14 mouse cellular contexts compared by ENCODE assay signal in genomic region chr17:6008590-6008989, GRCm38 (mm10).
DNase-seq lines count a peak whose midpoint lies in the region; ATAC-seq and TF ChIP-seq lines count a peak whose summit lies in the region.
"Had no signal": no experiment of that assay in that cellular context is flagged by ENCODE, and none has a peak within 500 bp of the region (broad histone marks: within the 10 kb centered on the region; RNA-seq: fewer than 3 reads in every experiment).

No protein-coding gene starts in this region.

- H3K27me3 ChIP-seq in heart, postnatal 0 days (ENCODE audit: control insufficient read depth, insufficient read depth, low read length): no peaks in the 10 kb centered on the region
- no peaks in the 10 kb centered on the region for H3K27me3 ChIP-seq in splenic B cell, adult 2 months (ENCODE audit: control insufficient read depth, insufficient read depth, low read length, poor library complexity, severe bottlenecking)
- H3K27me3 ChIP-seq: embryonic facial prominence, embryonic 13.5 days; hindbrain, embryonic 15.5 days had no signal

- H3K9me3 ChIP-seq in heart, postnatal 0 days (replicated peaks; ENCODE audit: control insufficient read depth, low read length): no peaks in the 10 kb centered on the region
- H3K9me3 ChIP-seq: embryonic facial prominence, embryonic 13.5 days; heart, embryonic 10.5 days; hindbrain, embryonic 15.5 days had no signal

- DNase-seq in heart, postnatal 0 days (ENCODE audit: low spot score): no peak
- DNase-seq in heart, adult 9 months (ENCODE audit: low spot score in 2 of 2): no peak
- peak; percentile 44 to 50 for DNase-seq in lung, postnatal 4 days
- DNase-seq in splenic B cell, adult 2 months (ENCODE audit: low read depth, low spot score): peak; percentile 79
- no peak for DNase-seq in spleen, postnatal 4 days (ENCODE audit: low spot score in 2 of 2)
- DNase-seq in thymus, postnatal 10 days (ENCODE audit: low spot score in 2 of 2): no peak
- DNase-seq in layer of hippocampus, postnatal 36 days: no peak
- DNase-seq: cerebellum, postnatal 10 days; forebrain, postnatal 0 days; kidney, postnatal 10 days had no signal

- H3K4me1 ChIP-seq in heart, postnatal 0 days (ENCODE audit: control insufficient read depth, insufficient read depth): peaks cover 37% of the 10 kb centered on the region
- H3K4me1 ChIP-seq in bone marrow macrophage, adult 2 months (ENCODE audit: control insufficient read depth, insufficient read depth, low read length): peaks cover 43% of the 10 kb centered on the region

- 49% methylated on average over 11 of the region's 11 CpGs for WGBS in heart, postnatal 0 days

- TF ChIP-seq POLR2A in bone marrow macrophage, adult 2 months (IDR thresholded peaks at IDR 0.05; ENCODE audit: borderline replicate concordance, low read depth, low read length): no peak

- TF ChIP-seq EP300 in heart, postnatal 0 days (IDR thresholded peaks at IDR 0.05; ENCODE audit: low read depth): no peak

- peaks cover 29% of the 10 kb centered on the region for H3K36me3 ChIP-seq in heart, postnatal 0 days (replicated peaks; ENCODE audit: control insufficient read depth, insufficient read depth, low read length)
- no peaks in the 10 kb centered on the region for H3K36me3 ChIP-seq in splenic B cell, adult 2 months (ENCODE audit: control insufficient read depth, insufficient read depth, low read length, poor library complexity, severe bottlenecking)
- H3K36me3 ChIP-seq: hindbrain, embryonic 15.5 days had no signal

- no peak overlapping the region for H3K4me3 ChIP-seq in heart, postnatal 0 days (ENCODE audit: low read depth, low read length)
- no peak overlapping the region; the same call in 1 of the 2 replicates for H3K4me3 ChIP-seq in bone marrow macrophage, adult 2 months (ENCODE audit: insufficient read depth, low read length)
- H3K4me3 ChIP-seq: embryonic facial prominence, embryonic 13.5 days; heart, embryonic 10.5 days; hindbrain, embryonic 15.5 days had no signal

- ATAC-seq in heart, postnatal 0 days (ENCODE audit: insufficient read depth, low read depth): no peak
- ATAC-seq: forebrain, postnatal 0 days had no signal

- no peak for TF ChIP-seq CTCF in heart, postnatal 0 days (IDR thresholded peaks at IDR 0.05; ENCODE audit: low read depth)
- TF ChIP-seq CTCF in bone marrow macrophage, adult 2 months (IDR thresholded peaks at IDR 0.05; ENCODE audit: low read depth, low read length): no peak

- no peak overlapping the region for H3K9ac ChIP-seq in heart, postnatal 0 days (replicated peaks; ENCODE audit: low read depth, low read length)
- H3K9ac ChIP-seq: embryonic facial prominence, embryonic 13.5 days; forebrain, postnatal 0 days; hindbrain, embryonic 15.5 days had no signal

- H3K4me2 ChIP-seq in heart, postnatal 0 days (ENCODE audit: low read depth, low read length): no peak overlapping the region
- H3K4me2 ChIP-seq: embryonic facial prominence, embryonic 13.5 days; hindbrain, embryonic 15.5 days had no signal

- H3K27ac ChIP-seq in heart, postnatal 0 days (ENCODE audit: low read depth): peak overlapping the region; percentile 43; the same call in 1 of the 2 replicates
- H3K27ac ChIP-seq in bone marrow macrophage, adult 2 months (ENCODE audit: insufficient read depth, low read depth, low read length): peak overlapping the region; percentile 97
- H3K27ac ChIP-seq: embryonic facial prominence, embryonic 13.5 days; heart, embryonic 10.5 days; hindbrain, embryonic 15.5 days had no signal

Comparison
In these comparisons a context has a peak if more than half of its experiments do, and no peak if none do; other contexts are left out.
1. DNase-seq: peak in lung, postnatal 4 days (2 of 2) and splenic B cell, adult 2 months (single experiment); none in heart, postnatal 0 days (single experiment), heart, adult 9 months (0 of 2), spleen, postnatal 4 days (0 of 2), thymus, postnatal 10 days (0 of 2) and layer of hippocampus, postnatal 36 days (0 of 2).